Mouse (Mus musculus) midbrain, embryonic 12.5 days (tissue): ENCODE results near the gene Fam189a1. TPM values are rescaled to one million over a fixed set of nuclear protein-coding genes. Genes with fewer than 3 reads are reported as not detected.

Source experiments
- ATAC-seq: fragments of 200-750 bp; cut with Nextera tagmentation; 2 replicates; pipeline ENCODE4 v1.8.0; 2017; ENCODE audit warnings: low read depth, moderate TSS enrichment, moderate library complexity; ENCODE audit not compliant: low FRiP score
- H3K27ac ChIP-seq: fragments of 300-500 bp; sonication (generic); replicated peaks from 2 replicates; pipeline ENCODE4 v1.5.1; 2016; ENCODE audit warnings: mild to moderate bottlenecking
- H3K27me3 ChIP-seq: fragments of 300-500 bp; sonication (generic); 2 replicates; pipeline ENCODE4 v1.6.1; 2016; ENCODE audit warnings: mild to moderate bottlenecking
- H3K36me3 ChIP-seq: fragments of 300-500 bp; sonication (generic); 2 replicates; pipeline ENCODE4 v1.6.1; 2016
- H3K4me1 ChIP-seq: fragments of 300-500 bp; sonication (generic); 2 replicates; pipeline ENCODE4 v1.6.1; 2016
- H3K4me2 ChIP-seq: fragments of 300-500 bp; sonication (generic); replicated peaks from 2 replicates; pipeline ENCODE4 v1.6.1; 2016; ENCODE audit warnings: mild to moderate bottlenecking, moderate library complexity
- H3K4me3 ChIP-seq: fragments of 300-500 bp; sonication (generic); 2 replicates; pipeline ENCODE4 v1.5.1; 2016; ENCODE audit warnings: mild to moderate bottlenecking
- H3K9ac ChIP-seq: fragments of 300-500 bp; sonication (generic); replicated peaks from 2 replicates; pipeline ENCODE4 v1.6.1; 2016; ENCODE audit warnings: mild to moderate bottlenecking, moderate library complexity
- H3K9me3 ChIP-seq: fragments of 300-500 bp; sonication (generic); 2 replicates; pipeline ENCODE4 v1.6.1; 2016; ENCODE audit warnings: mild to moderate bottlenecking
- WGBS: fragments of 180-500 bp; shearing (Covaris S2); methylation state at CpG from one replicate; pipeline ENCODE4 v1.1.7; 2016; 5-methylcytosine and 5-hydroxymethylcytosine counted together
- polyA plus RNA-seq: library from polyadenylated mRNA; unstranded; fragments of >200 nt; fragmentation: Nextera tagmentation; extraction: Ambion mirVana; gene quantifications from 2 replicates; pipeline ENCODE4 v1.2.1, GENCODE M21; 2016

Gene Fam189a1
- polyA plus RNA-seq, 1 experiment from 2014 or later, result 4.4 TPM

DNA sequence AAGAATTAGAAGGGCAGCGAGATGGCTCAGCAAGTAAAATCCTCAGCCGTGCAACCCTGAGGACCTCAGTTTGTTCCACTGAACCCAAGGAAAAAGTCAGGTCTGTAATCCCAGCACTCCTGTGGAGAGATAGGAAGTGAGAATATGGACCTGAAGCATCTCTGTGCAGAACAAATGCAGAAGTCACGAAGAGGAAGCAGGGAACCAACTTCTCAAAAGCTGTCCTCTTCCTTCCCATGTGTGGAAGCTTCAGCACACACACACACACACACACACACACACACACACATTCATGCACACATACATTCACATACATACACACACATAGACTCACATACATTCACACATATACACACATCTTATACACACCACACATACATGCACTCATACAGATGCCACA, 292.8 kb downstream of the Fam189a1 start:
- H3K4me1 ChIP-seq, result peaks cover under 1% of the 10 kb centered on the region; the same call in 1 of the 2 replicates
- H3K4me3 ChIP-seq, result no peak overlapping the region
- H3K27me3 ChIP-seq, result no peaks in the 10 kb centered on the region
- H3K4me2 ChIP-seq, result no peak overlapping the region
- 86% methylated on average over 3 of the region's 3 CpGs for WGBS
- H3K9me3 ChIP-seq, result no peaks in the 10 kb centered on the region
- H3K27ac ChIP-seq, result no peak overlapping the region
- H3K9ac ChIP-seq, result no peak overlapping the region
- no peaks in the 10 kb centered on the region for H3K36me3 ChIP-seq
- ATAC-seq, result no peak

DNA sequence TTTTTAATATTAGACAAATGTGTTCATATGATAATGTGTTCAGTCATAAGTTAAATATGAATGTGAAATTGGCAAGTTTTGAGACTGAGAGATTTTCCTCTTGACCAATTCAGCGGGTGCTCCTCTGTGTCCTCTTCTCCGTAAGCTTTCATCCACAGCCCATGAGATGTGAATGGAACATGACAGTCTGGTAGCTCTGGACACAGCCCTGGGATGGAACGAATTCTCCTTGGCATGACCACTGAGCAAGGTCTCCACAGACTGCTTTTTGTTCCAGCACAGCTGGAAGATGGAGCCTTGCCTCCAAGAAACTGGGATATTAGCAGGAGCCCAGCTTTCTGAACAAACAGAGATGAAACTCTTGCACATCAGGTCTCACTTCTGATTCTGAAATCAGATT, 293.4 kb downstream of the Fam189a1 start:
- no peak for ATAC-seq
- Histone ChIP-seq H3K4me2 (no peak overlapping the region), H3K9me3 (no peaks in the 10 kb centered on the region), H3K9ac (no peak overlapping the region), H3K27me3 (no peaks in the 10 kb centered on the region), H3K36me3 (no peaks in the 10 kb centered on the region), H3K4me1 (no peaks in the 10 kb centered on the region), H3K27ac (no peak overlapping the region), H3K4me3 (no peak overlapping the region)
- 78% methylated on average over 3 of the region's 3 CpGs for WGBS

DNA sequence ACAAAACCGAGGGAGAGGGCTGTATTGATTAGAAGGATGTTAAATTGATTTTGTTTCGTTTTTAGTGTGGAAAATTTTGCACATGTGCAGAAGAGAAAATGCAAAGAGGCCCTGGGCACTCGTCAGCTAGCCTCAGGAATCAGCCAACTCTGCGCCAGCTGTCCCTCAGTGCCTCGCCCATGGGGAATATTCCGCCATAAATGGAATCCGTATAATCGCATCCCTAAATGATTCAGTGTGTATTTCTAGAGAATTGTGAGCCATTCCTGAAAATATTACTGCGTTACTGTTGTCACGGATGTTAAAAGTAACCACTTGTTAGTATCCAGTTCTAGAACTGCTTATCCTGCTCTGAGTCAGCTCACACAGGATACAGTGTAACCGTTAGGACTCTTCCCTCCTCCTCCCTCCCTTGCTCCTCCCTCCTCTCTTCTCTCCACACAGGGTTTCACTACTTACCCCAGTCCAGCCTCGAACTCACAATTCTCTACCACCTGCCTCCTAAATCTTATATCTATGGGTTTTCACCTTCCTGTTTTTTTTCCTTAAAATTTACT, 299.8 kb downstream of the Fam189a1 start:
- Histone ChIP-seq H3K9ac (no peak overlapping the region), H3K9me3 (no peaks in the 10 kb centered on the region), H3K27me3 (no peaks in the 10 kb centered on the region), H3K36me3 (no peaks in the 10 kb centered on the region), H3K4me3 (no peak overlapping the region), H3K4me2 (no peak overlapping the region), H3K4me1 (no peaks in the 10 kb centered on the region), H3K27ac (no peak overlapping the region)
- no peak for ATAC-seq
- 82% methylated on average over 12 of the region's 12 CpGs for WGBS

DNA sequence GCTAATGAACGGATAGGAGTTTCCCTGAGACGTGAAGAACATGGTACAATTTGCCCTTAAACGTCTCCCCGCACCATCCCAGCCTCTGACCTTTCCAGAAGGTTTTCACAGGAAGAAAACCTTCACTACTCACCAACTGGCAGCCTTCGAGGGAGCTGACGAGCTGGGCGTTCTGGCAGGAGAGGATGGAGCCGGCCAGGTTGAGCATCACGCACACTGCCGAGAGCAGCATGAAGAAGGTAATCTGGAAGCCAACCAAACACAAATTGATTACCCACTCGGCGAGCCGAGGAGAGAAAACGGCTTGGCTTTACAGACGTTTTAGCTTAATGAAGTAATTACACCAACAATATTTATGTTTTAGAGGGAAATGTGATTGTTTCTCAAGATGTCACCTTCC, 300.4 kb downstream of the Fam189a1 start:
- no peak overlapping the region for H3K4me2 ChIP-seq
- no peaks in the 10 kb centered on the region for H3K4me1 ChIP-seq
- no peaks in the 10 kb centered on the region for H3K9me3 ChIP-seq
- H3K27me3 ChIP-seq, result no peaks in the 10 kb centered on the region
- H3K27ac ChIP-seq, result no peak overlapping the region
- ATAC-seq, result no peak
- H3K36me3 ChIP-seq, result no peaks in the 10 kb centered on the region
- no peak overlapping the region for H3K9ac ChIP-seq
- no peak overlapping the region for H3K4me3 ChIP-seq
- 76% methylated on average over 15 of the region's 15 CpGs for WGBS

DNA sequence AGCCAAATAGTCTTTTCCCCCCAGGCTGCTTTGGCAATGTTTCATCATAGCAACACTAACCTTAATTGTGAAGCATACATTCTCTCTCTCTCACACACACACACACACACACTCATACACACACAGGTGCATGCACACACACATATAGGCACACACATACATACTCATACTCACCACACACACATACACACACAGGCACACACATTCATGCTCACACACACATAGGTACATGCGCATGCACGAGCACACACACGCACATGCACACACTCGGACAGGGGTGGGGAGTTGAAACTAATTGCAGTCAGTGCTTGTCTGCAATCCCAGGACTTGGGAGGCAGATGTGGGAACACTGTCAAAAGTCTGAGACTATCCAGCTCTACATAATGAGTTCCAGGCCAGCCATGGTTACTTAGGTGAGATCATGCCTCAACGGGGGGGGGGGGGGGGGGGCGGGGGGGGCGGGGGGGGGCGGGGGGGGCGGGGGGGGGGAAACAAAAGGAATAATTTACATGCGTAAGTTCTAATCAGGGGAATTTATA, 300.9 kb downstream of the Fam189a1 start:
- H3K9me3 ChIP-seq, result no peaks in the 10 kb centered on the region
- 89% methylated on average over 5 of the region's 10 CpGs for WGBS
- ATAC-seq, result no peak
- no peaks in the 10 kb centered on the region for H3K27me3 ChIP-seq
- no peak overlapping the region for H3K4me2 ChIP-seq
- no peak overlapping the region for H3K9ac ChIP-seq
- H3K36me3 ChIP-seq, result no peaks in the 10 kb centered on the region
- H3K4me3 ChIP-seq, result no peak overlapping the region
- H3K27ac ChIP-seq, result no peak overlapping the region
- no peaks in the 10 kb centered on the region for H3K4me1 ChIP-seq

DNA sequence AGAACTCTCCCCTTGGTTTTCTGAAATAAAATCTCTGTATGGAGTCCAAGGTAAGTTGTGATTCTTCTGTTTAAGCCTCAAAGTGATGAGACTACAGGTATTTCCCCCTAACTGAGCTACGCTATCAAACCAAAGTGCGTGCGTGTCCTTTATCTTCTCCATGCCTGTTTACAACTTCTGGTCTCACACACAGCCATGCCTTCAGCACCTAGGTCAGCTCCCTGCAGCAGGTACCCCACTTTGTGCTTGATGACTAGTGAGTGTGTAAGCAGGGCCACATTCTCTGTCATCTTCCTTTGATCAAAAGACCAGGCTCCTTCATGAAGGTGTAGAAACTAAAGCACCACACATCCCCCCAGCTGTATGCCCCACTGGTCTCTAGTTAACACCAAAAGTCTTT, 305.6 kb downstream of the Fam189a1 start:
- no peak overlapping the region for H3K4me2 ChIP-seq
- H3K27ac ChIP-seq, result no peak overlapping the region
- no peak for ATAC-seq
- no peaks in the 10 kb centered on the region for H3K9me3 ChIP-seq
- H3K4me3 ChIP-seq, result no peak overlapping the region
- H3K9ac ChIP-seq, result no peak overlapping the region
- WGBS, result 59% methylated on average over 3 of the region's 3 CpGs
- no peaks in the 10 kb centered on the region for H3K4me1 ChIP-seq
- H3K27me3 ChIP-seq, result no peaks in the 10 kb centered on the region
- H3K36me3 ChIP-seq, result no peaks in the 10 kb centered on the region

DNA sequence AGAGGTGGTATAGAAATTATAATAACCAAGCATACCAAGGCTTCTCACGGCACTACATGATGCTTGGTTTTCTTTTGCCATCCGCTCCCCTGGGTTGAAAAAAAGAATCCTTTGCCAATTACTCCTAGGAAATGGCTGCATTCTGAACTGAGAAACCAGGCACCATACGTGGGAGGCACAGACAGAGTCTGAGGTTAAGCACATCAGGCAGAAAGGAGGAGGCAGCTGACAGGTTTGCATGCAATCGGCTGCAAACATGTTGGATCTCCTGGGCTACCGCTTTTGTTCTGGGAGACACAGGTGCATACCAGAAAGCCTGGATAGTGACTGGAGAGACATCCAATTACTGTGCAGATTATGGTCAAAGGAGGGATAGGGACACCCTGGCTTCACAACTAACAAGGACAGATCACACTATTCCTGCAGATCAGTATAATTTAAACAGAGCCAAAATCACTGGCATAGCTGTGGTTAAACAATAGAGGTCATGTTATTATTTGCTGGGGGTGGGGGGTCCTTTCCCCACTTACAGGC, 308.9 kb downstream of the Fam189a1 start:
- WGBS, result 79% methylated on average over 5 of the region's 5 CpGs
- Histone ChIP-seq H3K27ac (no peak overlapping the region), H3K4me1 (no peaks in the 10 kb centered on the region), H3K36me3 (no peaks in the 10 kb centered on the region), H3K27me3 (no peaks in the 10 kb centered on the region), H3K9me3 (no peaks in the 10 kb centered on the region), H3K4me2 (no peak overlapping the region), H3K4me3 (no peak overlapping the region), H3K9ac (no peak overlapping the region)
- no peak for ATAC-seq

DNA sequence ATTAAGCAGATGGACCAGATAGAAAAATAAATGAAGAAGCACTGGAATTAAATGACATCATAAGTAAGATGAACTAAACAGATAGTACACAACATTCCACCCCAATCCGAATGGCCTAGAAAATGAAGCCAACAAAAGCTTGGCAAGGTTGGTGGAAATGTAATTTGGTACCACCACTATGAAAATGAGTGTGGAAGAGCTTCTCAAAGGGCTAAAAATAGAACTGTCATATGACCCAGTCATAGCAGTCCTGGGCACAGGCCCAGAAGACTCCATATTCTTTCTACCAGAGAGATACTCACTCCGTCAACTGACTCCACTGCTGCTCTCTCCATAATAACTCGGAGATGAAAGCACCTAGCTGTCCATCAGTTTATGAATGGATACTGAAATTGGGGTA, 310.3 kb downstream of the Fam189a1 start:
- WGBS, result 87% methylated on average over 3 of the region's 3 CpGs
- Histone ChIP-seq H3K27ac (no peak overlapping the region), H3K36me3 (no peaks in the 10 kb centered on the region), H3K9ac (no peak overlapping the region), H3K4me3 (no peak overlapping the region), H3K9me3 (no peaks in the 10 kb centered on the region), H3K4me1 (peaks cover 7% of the 10 kb centered on the region), H3K27me3 (no peaks in the 10 kb centered on the region), H3K4me2 (no peak overlapping the region)
- no peak for ATAC-seq

DNA sequence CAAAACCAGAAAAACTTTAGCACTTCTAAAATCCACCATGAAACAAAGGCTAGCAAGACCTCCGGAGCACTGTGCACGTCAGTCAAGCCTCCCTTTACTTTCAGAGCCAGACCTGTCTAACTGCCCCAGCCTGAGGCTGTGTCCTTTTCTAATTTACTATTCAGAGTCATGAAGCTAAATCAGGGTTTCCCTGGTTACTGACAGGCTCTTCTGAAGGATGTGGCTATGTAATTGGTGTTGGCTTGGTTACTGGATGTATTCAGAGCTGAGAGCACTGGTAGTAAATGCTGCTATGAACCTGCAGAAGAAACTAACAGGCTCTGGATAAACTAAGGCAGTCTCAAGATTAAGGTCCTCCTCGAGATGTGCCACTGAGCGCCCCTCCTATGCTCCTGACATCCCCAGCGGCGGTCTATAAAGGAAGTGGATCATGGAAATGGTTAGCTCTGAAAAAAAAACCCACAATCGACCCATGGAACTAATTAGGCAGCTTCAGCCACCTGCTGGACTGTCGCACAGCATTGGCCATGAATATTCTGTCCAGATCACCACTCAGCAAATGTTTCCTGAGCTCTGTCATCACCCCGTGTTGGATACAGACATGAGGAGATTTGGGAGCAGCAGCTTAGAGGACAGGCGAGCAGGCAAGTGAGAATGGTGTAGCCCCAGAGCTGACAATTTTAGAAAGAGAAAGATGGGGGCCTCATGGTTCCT, 315.3 kb downstream of the Fam189a1 start:
- Histone ChIP-seq H3K36me3 (no peaks in the 10 kb centered on the region), H3K9me3 (no peaks in the 10 kb centered on the region), H3K27me3 (peaks cover 6% of the 10 kb centered on the region; the same call in 1 of the 2 replicates), H3K4me2 (peak overlapping the region; percentile 4; the same call in 1 of the 2 replicates), H3K27ac (peak overlapping the region; percentile 50), H3K9ac (no peak overlapping the region), H3K4me1 (peaks cover 24% of the 10 kb centered on the region), H3K4me3 (no peak overlapping the region)
- WGBS, result 28% methylated on average over 10 of the region's 10 CpGs
- ATAC-seq, result peak; percentile 76

DNA sequence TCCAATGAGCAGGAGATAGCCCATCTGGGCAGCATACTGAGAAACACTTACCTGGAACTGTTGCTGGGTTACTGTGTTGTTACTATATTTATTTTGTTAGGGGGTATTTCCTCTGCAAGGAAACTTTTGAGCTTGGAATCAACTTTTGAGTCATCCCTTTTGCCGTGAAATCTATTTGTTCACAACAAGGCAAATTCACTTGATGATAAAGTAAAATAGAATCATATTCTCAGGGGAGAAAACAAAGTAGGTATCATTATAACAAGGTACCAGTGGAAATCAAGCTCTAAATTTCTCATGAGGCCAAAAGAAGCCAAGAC, 315.8 kb downstream of the Fam189a1 start:
- Histone ChIP-seq H3K36me3 (no peaks in the 10 kb centered on the region), H3K9me3 (no peaks in the 10 kb centered on the region), H3K4me1 (peaks cover 24% of the 10 kb centered on the region), H3K4me3 (peak overlapping the region; percentile 27), H3K27ac (peak overlapping the region; percentile 50; the same call in 1 of the 2 replicates), H3K4me2 (peak overlapping the region; percentile 55), H3K9ac (no peak overlapping the region), H3K27me3 (peaks cover 6% of the 10 kb centered on the region; the same call in 1 of the 2 replicates)
- 64% methylated on average over 1 of the region's 1 CpGs for WGBS
- ATAC-seq, result no peak

DNA sequence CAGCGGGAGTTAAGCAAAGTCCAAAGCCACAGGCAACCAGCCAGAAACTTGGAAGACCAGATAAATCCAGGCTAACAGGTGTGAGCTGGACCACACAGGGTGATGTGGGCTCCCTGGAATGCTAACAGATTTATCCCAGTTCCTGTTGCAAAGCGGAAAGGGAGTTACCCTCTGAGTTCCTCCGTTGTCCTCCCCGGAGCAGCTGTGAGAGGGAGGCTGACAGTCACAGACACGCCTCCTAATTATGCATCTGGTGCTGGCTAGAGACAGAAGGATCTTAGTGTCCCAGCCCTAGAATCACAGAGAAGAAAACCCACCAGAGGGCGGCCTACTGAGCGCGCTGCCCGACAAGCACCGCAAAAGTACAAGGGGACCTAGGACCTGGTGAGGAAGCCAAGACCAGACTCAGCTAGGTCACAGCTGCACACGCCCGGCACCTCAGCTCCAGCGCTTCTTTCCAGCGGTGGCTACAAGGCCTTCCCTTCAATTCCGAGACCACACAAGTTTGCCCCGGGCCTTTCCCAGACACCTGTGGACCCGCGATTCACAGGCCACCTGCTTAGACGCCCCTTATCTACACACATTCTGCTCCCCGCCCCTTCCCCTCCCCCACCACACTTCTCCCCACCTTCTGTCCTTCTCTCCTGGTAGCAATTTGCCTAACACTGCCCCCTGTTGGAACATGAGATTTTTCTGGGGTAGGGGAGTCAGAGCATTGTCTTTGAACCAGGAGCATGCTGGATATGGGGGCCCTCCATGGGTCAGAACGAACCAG, 316.4 kb downstream of the Fam189a1 start:
- Histone ChIP-seq H3K9ac (peak overlapping the region; percentile 12; the same call in 1 of the 2 replicates), H3K4me1 (peaks cover 24% of the 10 kb centered on the region), H3K36me3 (no peaks in the 10 kb centered on the region), H3K4me2 (peak overlapping the region; percentile 55), H3K9me3 (no peaks in the 10 kb centered on the region), H3K27ac (no peak overlapping the region), H3K27me3 (peaks cover 6% of the 10 kb centered on the region; the same call in 1 of the 2 replicates), H3K4me3 (peak overlapping the region; percentile 27)
- ATAC-seq, result peak; percentile 89
- WGBS, result 2% methylated on average over 21 of the region's 21 CpGs

DNA sequence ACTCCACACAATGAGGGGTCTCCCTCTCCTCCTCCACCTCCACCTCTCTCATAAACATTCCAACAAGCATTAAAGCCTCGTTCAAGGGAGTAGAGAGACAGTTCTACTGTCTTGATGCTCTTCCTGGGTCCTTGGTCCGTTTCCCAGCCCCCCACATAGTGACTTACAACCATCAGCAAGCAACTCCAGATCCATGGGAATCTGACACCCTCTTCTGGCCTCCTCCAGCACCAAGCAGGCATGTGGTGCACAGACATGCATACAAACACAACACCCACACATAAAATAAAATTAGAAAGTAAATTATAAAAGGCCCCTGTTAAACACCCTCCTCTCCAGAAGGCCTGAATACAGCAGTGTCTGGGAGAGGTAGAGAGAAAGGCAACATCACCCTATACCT, 317.1 kb downstream of the Fam189a1 start:
- no peak overlapping the region for H3K27ac ChIP-seq
- H3K4me2 ChIP-seq, result peak overlapping the region; percentile 55
- H3K9ac ChIP-seq, result no peak overlapping the region
- H3K27me3 ChIP-seq, result peaks cover 6% of the 10 kb centered on the region; the same call in 1 of the 2 replicates
- no peak for ATAC-seq
- H3K4me3 ChIP-seq, result 0 out of 2 replicates have a peak overlapping the region, but pooled peaks have one; percentile 27
- no peaks in the 10 kb centered on the region for H3K9me3 ChIP-seq
- WGBS, result 64% methylated on average over 2 of the region's 2 CpGs
- H3K4me1 ChIP-seq, result peaks cover 24% of the 10 kb centered on the region
- H3K36me3 ChIP-seq, result no peaks in the 10 kb centered on the region
